Mouse (Mus musculus) regulatory T cell (primary cell): ENCODE results near the gene Rnf126.

Experiments
- in situ Hi-C: fragments of 300-600 bp; cut with MboI, MseI; formaldehyde crosslinking; loops from one replicate; pipeline ENCODE4 v1.15.1; 2025; ENCODE audit warnings: high pct_unique_total_duplicates

Gene Rnf126

GRCm38 (mm10) chr10:79729357-79729965, 37.3 kb downstream of the Rnf126 start:
- in situ Hi-C loops: no loop called here

GRCm38 (mm10) chr10:79728323-79729249, 38.2 kb downstream of the Rnf126 start:
- in situ Hi-C loops: no loop called here

- in situ Hi-C loops: no loop called here
Measured at GRCm38 (mm10) chr10:79726090-79726489, 40.7 kb downstream of the Rnf126 start.

- in situ Hi-C loops: no loop called here
Measured at GRCm38 (mm10) chr10:79723692-79724091, 43.1 kb downstream of the Rnf126 start.

GRCm38 (mm10) chr10:79723047-79723446, 43.7 kb downstream of the Rnf126 start:
- in situ Hi-C loops: no loop called here

- in situ Hi-C loops: no loop called here
Measured at GRCm38 (mm10) chr10:79721089-79721488, 45.7 kb downstream of the Rnf126 start.

- in situ Hi-C loops: no loop called here
Measured at GRCm38 (mm10) chr10:79717640-79718357, 49.0 kb downstream of the Rnf126 start.

GRCm38 (mm10) chr10:79716988-79717355, 49.8 kb downstream of the Rnf126 start:
- in situ Hi-C loops: no loop called here

- in situ Hi-C loops: no loop called here
Measured at GRCm38 (mm10) chr10:79716254-79716987, 50.3 kb downstream of the Rnf126 start, which contains the start of gene Hcn2. TSS of gene Hcn2 (plus strand) at chr10:79716634.

GRCm38 (mm10) chr10:79714996-79715395, 51.8 kb downstream of the Rnf126 start:
- in situ Hi-C loops: loop anchor here (5.0 kb wide), 1 partner anchor 72 kb away; no protein-coding TSS in a partner anchor

GRCm38 (mm10) chr10:79713163-79713562, 53.6 kb downstream of the Rnf126 start:
- in situ Hi-C loops: loop anchor here (5.0 kb wide), 1 partner anchor 74 kb away; no protein-coding TSS in a partner anchor

GRCm38 (mm10) chr10:79712499-79713126, 54.1 kb downstream of the Rnf126 start:
- in situ Hi-C loops: loop anchor here (5.0 kb wide), 1 partner anchor 75 kb away; no protein-coding TSS in a partner anchor

- in situ Hi-C loops: loop anchor here (5.0 kb wide), 1 partner anchor 75 kb away; no protein-coding TSS in a partner anchor
Measured at GRCm38 (mm10) chr10:79712029-79712428, 54.7 kb downstream of the Rnf126 start.

GRCm38 (mm10) chr10:79709307-79709706, 57.4 kb downstream of the Rnf126 start:
- in situ Hi-C loops: no loop called here

GRCm38 (mm10) chr10:79708668-79709067, 58.1 kb downstream of the Rnf126 start:
- in situ Hi-C loops: no loop called here
